Mouse (Mus musculus): Measurements from ENCODE around the gene Chek2. TPM values are rescaled to one million over a fixed set of nuclear protein-coding genes. Genes with fewer than 3 reads are reported as not detected.
A peak's percentile ranks its signal among the peaks of the same experiment; 100 is the strongest.

The Chek2 gene
- polyA plus RNA-seq (2014; fragmentation: Nextera tagmentation; extraction: Ambion mirVana) = 38.2 and 45.6 TPM in 2 replicates

- Histone ChIP-seq H3K27ac (ENCODE audit: low read depth, low read length) (peak within 1 kb of the TSS; percentile 77), H3K36me3 (ENCODE audit: control insufficient read depth, insufficient read depth, low read length) (no peaks in the 10 kb centered on the region; the same call in 1 of the 2 replicates), H3K9ac (ENCODE audit: low read length) (peak within 1 kb of the TSS; percentile 74), H3K4me1 (replicated peaks; ENCODE audit: control insufficient read depth, insufficient read depth, low read length) (0 out of 2 replicates have a peak, but pooled peaks cover 4% of the 10 kb centered on the region), H3K9me3 (ENCODE audit: control insufficient read depth, low read length) (no peaks in the 10 kb centered on the region), H3K4me3 (ENCODE audit: low read depth, low read length) (peak within 1 kb of the TSS; percentile 56), H3K27me3 (ENCODE audit: control insufficient read depth, insufficient read depth, low read length) (no peaks in the 10 kb centered on the region), H3K4me2 (ENCODE audit: low read depth, low read length, severe bottlenecking) (peak within 1 kb of the TSS; percentile 73)
- peak; percentile 99 for ATAC-seq (replicated peaks; ENCODE audit: low FRiP score)
- DNase-seq (ENCODE audit: low spot score) = peak; percentile 96
- under 1% methylated on average over 41 of the region's 41 CpGs for WGBS
These were observed at the start of gene Chek2, which contains the start of gene Hscb for GRCm38 (mm10) chr5:110839678-110840365. TSS of gene Chek2 (plus strand) at chr5:110839979. TSS of gene Hscb (minus strand) at chr5:110839777.

GRCm38 (mm10) chr5:110794363-110794762, 45.4 kb upstream of the Chek2 start:
- Histone ChIP-seq H3K9me3 (ENCODE audit: control insufficient read depth, low read length) (no peaks in the 10 kb centered on the region), H3K4me2 (ENCODE audit: low read depth, low read length, severe bottlenecking) (no peak overlapping the region), H3K9ac (ENCODE audit: low read length) (no peak overlapping the region), H3K27me3 (ENCODE audit: control insufficient read depth, insufficient read depth, low read length) (no peaks in the 10 kb centered on the region), H3K36me3 (ENCODE audit: control insufficient read depth, insufficient read depth, low read length) (peaks cover 24% of the 10 kb centered on the region), H3K4me3 (ENCODE audit: low read depth, low read length) (no peak overlapping the region), H3K4me1 (replicated peaks; ENCODE audit: control insufficient read depth, insufficient read depth, low read length) (no peaks in the 10 kb centered on the region), H3K27ac (ENCODE audit: low read depth, low read length) (no peak overlapping the region)
- no peak for ATAC-seq (replicated peaks; ENCODE audit: low FRiP score)
- WGBS = 95% methylated on average over 7 of the region's 7 CpGs
- no peak for DNase-seq (ENCODE audit: low spot score)

GRCm38 (mm10) chr5:110797696-110798095, 42.1 kb upstream of the Chek2 start:
- ATAC-seq (replicated peaks; ENCODE audit: low FRiP score) (no peak), DNase-seq (ENCODE audit: low spot score) (no peak)
- no peak overlapping the region for H3K4me3 ChIP-seq (ENCODE audit: low read depth, low read length)
- no peak overlapping the region for H3K27ac ChIP-seq (ENCODE audit: low read depth, low read length)
- no peak overlapping the region for H3K9ac ChIP-seq (ENCODE audit: low read length)
- no peak overlapping the region for H3K4me2 ChIP-seq (ENCODE audit: low read depth, low read length, severe bottlenecking)
- no peaks in the 10 kb centered on the region for H3K9me3 ChIP-seq (ENCODE audit: control insufficient read depth, low read length)
- H3K36me3 ChIP-seq (ENCODE audit: control insufficient read depth, insufficient read depth, low read length) = peaks cover 11% of the 10 kb centered on the region
- H3K27me3 ChIP-seq (ENCODE audit: control insufficient read depth, insufficient read depth, low read length) = no peaks in the 10 kb centered on the region
- H3K4me1 ChIP-seq (replicated peaks; ENCODE audit: control insufficient read depth, insufficient read depth, low read length) = no peaks in the 10 kb centered on the region
- 89% methylated on average over 4 of the region's 4 CpGs for WGBS

- DNase-seq (ENCODE audit: low spot score) (no peak), ATAC-seq (replicated peaks; ENCODE audit: low FRiP score) (no peak)
- Histone ChIP-seq H3K4me3 (ENCODE audit: low read depth, low read length) (no peak overlapping the region), H3K27ac (ENCODE audit: low read depth, low read length) (no peak overlapping the region), H3K4me1 (replicated peaks; ENCODE audit: control insufficient read depth, insufficient read depth, low read length) (no peaks in the 10 kb centered on the region), H3K27me3 (ENCODE audit: control insufficient read depth, insufficient read depth, low read length) (no peaks in the 10 kb centered on the region), H3K4me2 (ENCODE audit: low read depth, low read length, severe bottlenecking) (no peak overlapping the region), H3K9ac (ENCODE audit: low read length) (no peak overlapping the region), H3K36me3 (ENCODE audit: control insufficient read depth, insufficient read depth, low read length) (no peaks in the 10 kb centered on the region; the same call in 1 of the 2 replicates), H3K9me3 (ENCODE audit: control insufficient read depth, low read length) (no peaks in the 10 kb centered on the region)
- 89% methylated on average over 3 of the region's 3 CpGs for WGBS
These were observed 38.6 kb upstream of the Chek2 start for GRCm38 (mm10) chr5:110801036-110801624.

- no peak for ATAC-seq (replicated peaks; ENCODE audit: low FRiP score)
- Histone ChIP-seq H3K9me3 (ENCODE audit: control insufficient read depth, low read length) (no peaks in the 10 kb centered on the region), H3K9ac (ENCODE audit: low read length) (no peak overlapping the region), H3K27ac (ENCODE audit: low read depth, low read length) (no peak overlapping the region), H3K27me3 (ENCODE audit: control insufficient read depth, insufficient read depth, low read length) (no peaks in the 10 kb centered on the region), H3K4me3 (ENCODE audit: low read depth, low read length) (no peak overlapping the region), H3K4me1 (replicated peaks; ENCODE audit: control insufficient read depth, insufficient read depth, low read length) (no peaks in the 10 kb centered on the region), H3K36me3 (ENCODE audit: control insufficient read depth, insufficient read depth, low read length) (no peaks in the 10 kb centered on the region; the same call in 1 of the 2 replicates), H3K4me2 (ENCODE audit: low read depth, low read length, severe bottlenecking) (no peak overlapping the region)
- no peak for DNase-seq (ENCODE audit: low spot score)
- 87% methylated on average over 4 of the region's 4 CpGs for WGBS
These were observed 37.6 kb upstream of the Chek2 start for GRCm38 (mm10) chr5:110802186-110802585.

GRCm38 (mm10) chr5:110802809-110803208, 37.0 kb upstream of the Chek2 start:
- no peak for DNase-seq (ENCODE audit: low spot score)

GRCm38 (mm10) chr5:110804012-110804743, 35.6 kb upstream of the Chek2 start:
- Histone ChIP-seq H3K4me1 (replicated peaks; ENCODE audit: control insufficient read depth, insufficient read depth, low read length) (peaks cover 12% of the 10 kb centered on the region; the same call in 1 of the 2 replicates), H3K27ac (ENCODE audit: low read depth, low read length) (no peak overlapping the region), H3K36me3 (ENCODE audit: control insufficient read depth, insufficient read depth, low read length) (no peaks in the 10 kb centered on the region; the same call in 1 of the 2 replicates), H3K9me3 (ENCODE audit: control insufficient read depth, low read length) (no peaks in the 10 kb centered on the region), H3K4me3 (ENCODE audit: low read depth, low read length) (no peak overlapping the region), H3K27me3 (ENCODE audit: control insufficient read depth, insufficient read depth, low read length) (no peaks in the 10 kb centered on the region), H3K4me2 (ENCODE audit: low read depth, low read length, severe bottlenecking) (no peak overlapping the region), H3K9ac (ENCODE audit: low read length) (no peak overlapping the region)
- ATAC-seq (replicated peaks; ENCODE audit: low FRiP score) (no peak), DNase-seq (ENCODE audit: low spot score) (no peak)
- WGBS = 91% methylated on average over 7 of the region's 7 CpGs

More at GRCm38 (mm10) chr5:110802809-110803208, 37.0 kb upstream of the Chek2 start:
- no peak for ATAC-seq (replicated peaks; ENCODE audit: low FRiP score)
- Histone ChIP-seq H3K4me3 (ENCODE audit: low read depth, low read length) (no peak overlapping the region), H3K36me3 (ENCODE audit: control insufficient read depth, insufficient read depth, low read length) (no peaks in the 10 kb centered on the region; the same call in 1 of the 2 replicates), H3K27ac (ENCODE audit: low read depth, low read length) (no peak overlapping the region), H3K4me1 (replicated peaks; ENCODE audit: control insufficient read depth, insufficient read depth, low read length) (peaks cover 3% of the 10 kb centered on the region; the same call in 1 of the 2 replicates), H3K9me3 (ENCODE audit: control insufficient read depth, low read length) (no peaks in the 10 kb centered on the region), H3K27me3 (ENCODE audit: control insufficient read depth, insufficient read depth, low read length) (no peaks in the 10 kb centered on the region), H3K4me2 (ENCODE audit: low read depth, low read length, severe bottlenecking) (no peak overlapping the region), H3K9ac (ENCODE audit: low read length) (no peak overlapping the region)

- Histone ChIP-seq H3K9me3 (ENCODE audit: control insufficient read depth, low read length) (no peaks in the 10 kb centered on the region), H3K27ac (ENCODE audit: low read depth, low read length) (no peak overlapping the region), H3K9ac (ENCODE audit: low read length) (no peak overlapping the region), H3K36me3 (ENCODE audit: control insufficient read depth, insufficient read depth, low read length) (no peaks in the 10 kb centered on the region; the same call in 1 of the 2 replicates), H3K27me3 (ENCODE audit: control insufficient read depth, insufficient read depth, low read length) (no peaks in the 10 kb centered on the region), H3K4me3 (ENCODE audit: low read depth, low read length) (no peak overlapping the region), H3K4me2 (ENCODE audit: low read depth, low read length, severe bottlenecking) (no peak overlapping the region), H3K4me1 (replicated peaks; ENCODE audit: control insufficient read depth, insufficient read depth, low read length) (peaks cover 12% of the 10 kb centered on the region; the same call in 1 of the 2 replicates)
- ATAC-seq (replicated peaks; ENCODE audit: low FRiP score) = no peak
- WGBS = 88% methylated on average over 4 of the region's 4 CpGs
- no peak for DNase-seq (ENCODE audit: low spot score)
These were observed 33.6 kb upstream of the Chek2 start for GRCm38 (mm10) chr5:110806154-110806553.
